Mouse (Mus musculus) liver, embryonic 13.5 days (tissue): Measurements from ENCODE around the gene Trappc6b. TPM values are rescaled to one million over a fixed set of nuclear protein-coding genes. Genes with fewer than 3 reads are reported as not detected.

Experiments
- ATAC-seq: fragments of 200-750 bp; cut with Nextera tagmentation; 2 replicates; pipeline ENCODE4 v1.8.0; 2017; ENCODE audit warnings: low read depth, mild to moderate bottlenecking, moderate number of reproducible peaks, moderate library complexity
- DNase-seq: peaks from one replicate; pipeline ENCODE4 v3.0.0; 2022
- H3K27ac ChIP-seq: fragments of 300-500 bp; sonication (generic); 2 replicates; pipeline ENCODE4 v1.5.1; 2015; ENCODE audit warnings: moderate library complexity, mild to moderate bottlenecking, inconsistent platforms
- H3K27me3 ChIP-seq: fragments of 300-500 bp; sonication (generic); 2 replicates; pipeline ENCODE4 v1.6.1; 2015; ENCODE audit warnings: mild to moderate bottlenecking, inconsistent platforms
- H3K36me3 ChIP-seq: fragments of 300-500 bp; sonication (generic); 2 replicates; pipeline ENCODE4 v1.6.1; 2015; ENCODE audit warnings: mild to moderate bottlenecking, inconsistent platforms
- H3K4me1 ChIP-seq: fragments of 300-500 bp; sonication (generic); replicated peaks from 2 replicates; pipeline ENCODE4 v1.6.1; 2015; ENCODE audit warnings: inconsistent platforms
- H3K4me2 ChIP-seq: fragments of 300-500 bp; sonication (generic); 2 replicates; pipeline ENCODE4 v1.6.1; 2015; ENCODE audit warnings: inconsistent platforms, mild to moderate bottlenecking, moderate library complexity
- H3K4me3 ChIP-seq: fragments of 300-500 bp; sonication (generic); replicated peaks from 2 replicates; pipeline ENCODE4 v1.5.1; 2015; ENCODE audit warnings: mild to moderate bottlenecking, inconsistent platforms
- H3K9ac ChIP-seq: fragments of 300-500 bp; sonication (generic); 2 replicates; pipeline ENCODE4 v1.6.1; 2015; ENCODE audit warnings: mild to moderate bottlenecking, inconsistent platforms
- H3K9me3 ChIP-seq: fragments of 300-500 bp; sonication (generic); replicated peaks from 2 replicates; pipeline ENCODE4 v1.6.1; 2016; ENCODE audit warnings: inconsistent platforms
- WGBS: fragments of 180-500 bp; shearing (Covaris S2); methylation state at CpG from one replicate; pipeline ENCODE4 v1.1.7; 2015; ENCODE audit not compliant: insufficient replicate concordance; 5-methylcytosine and 5-hydroxymethylcytosine counted together
- polyA plus RNA-seq: library from polyadenylated mRNA; unstranded; fragments of >200 nt; fragmentation: Nextera tagmentation; extraction: Ambion mirVana; gene quantifications from 2 replicates; pipeline ENCODE4 v1.2.1, GENCODE M21; 2015

Gene Trappc6b
- polyA plus RNA-seq, result 52.2 and 58.7 TPM in 2 replicates

- Histone ChIP-seq H3K27ac (peak within 1 kb of the TSS; percentile 91), H3K9me3 (no peaks in the 10 kb centered on the region), H3K4me3 (peak within 1 kb of the TSS; percentile 90), H3K27me3 (no peaks in the 10 kb centered on the region), H3K4me2 (peak within 1 kb of the TSS; percentile 75), H3K36me3 (peaks cover 34% of the 10 kb centered on the region), H3K4me1 (peaks cover 51% of the 10 kb centered on the region), H3K9ac (peak within 1 kb of the TSS; percentile 95)
- DNase-seq, result peak; percentile 67
- peak; percentile 95 for ATAC-seq
- WGBS, result 0% methylated on average over 49 of the region's 49 CpGs
Measured at GRCm38 (mm10) chr12:59060993-59061595, at the start of gene Trappc6b. Trappc6b (minus strand) TSS chr12:59061472.

- Histone ChIP-seq H3K4me2 (no peak overlapping the region), H3K27ac (no peak overlapping the region), H3K27me3 (no peaks in the 10 kb centered on the region), H3K4me1 (0 out of 2 replicates have a peak, but pooled peaks cover 5% of the 10 kb centered on the region), H3K36me3 (no peaks in the 10 kb centered on the region), H3K9me3 (no peaks in the 10 kb centered on the region), H3K9ac (no peak overlapping the region), H3K4me3 (no peak overlapping the region)
- ATAC-seq (no peak), DNase-seq (no peak)
- WGBS, result 63% methylated on average over 4 of the region's 4 CpGs
Measured at GRCm38 (mm10) chr12:59107926-59108325, 46.7 kb upstream of the Trappc6b start.

DNA sequence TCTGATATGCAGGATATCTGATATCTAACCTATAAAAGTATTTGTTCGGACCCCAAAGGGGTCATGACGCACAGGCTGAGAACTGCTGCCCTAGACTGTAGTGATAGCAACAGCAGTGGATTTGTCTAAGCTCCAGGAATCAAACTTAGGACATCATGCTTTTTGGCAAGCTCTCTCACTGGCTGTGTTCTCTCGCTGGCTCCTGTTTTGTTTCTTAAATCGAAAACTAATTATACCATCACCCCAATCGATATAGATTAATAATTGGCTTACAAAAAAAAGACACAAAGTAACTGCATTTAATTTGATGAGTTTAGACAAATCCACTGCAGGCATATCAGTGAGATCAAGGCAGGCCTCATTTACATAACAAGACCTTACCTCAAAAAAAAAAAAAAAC lies 45.2 kb upstream of the Trappc6b start:
- no peaks in the 10 kb centered on the region for H3K9me3 ChIP-seq
- 0 out of 2 replicates have a peak, but pooled peaks cover 5% of the 10 kb centered on the region for H3K4me1 ChIP-seq
- ATAC-seq, result no peak
- no peak overlapping the region for H3K4me3 ChIP-seq
- no peak overlapping the region for H3K4me2 ChIP-seq
- no peaks in the 10 kb centered on the region for H3K36me3 ChIP-seq
- H3K27me3 ChIP-seq, result no peaks in the 10 kb centered on the region
- H3K27ac ChIP-seq, result no peak overlapping the region
- WGBS, result 80% methylated on average over 5 of the region's 5 CpGs
- DNase-seq, result no peak
- H3K9ac ChIP-seq, result no peak overlapping the region

DNA sequence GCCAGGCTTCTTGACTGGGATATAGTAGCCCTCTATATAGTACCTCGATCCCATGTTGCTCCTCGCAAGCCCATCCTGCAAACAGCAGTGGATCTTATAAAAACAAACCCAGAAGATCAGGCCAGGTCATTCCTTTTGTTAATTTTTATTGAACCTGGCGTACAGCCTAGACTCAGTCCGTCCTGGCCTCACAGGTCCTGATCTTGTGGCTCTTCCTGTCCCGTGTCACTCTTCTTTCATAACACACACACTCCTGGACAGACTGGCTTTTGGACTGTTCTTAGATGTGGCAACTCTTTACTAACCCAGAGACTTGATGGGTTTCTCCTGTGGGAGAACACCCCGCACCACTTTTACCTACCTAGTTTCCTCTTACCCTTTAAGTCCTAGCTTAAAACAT lies 44.6 kb upstream of the Trappc6b start:
- DNase-seq, result no peak
- Histone ChIP-seq H3K4me3 (no peak overlapping the region), H3K36me3 (no peaks in the 10 kb centered on the region), H3K9me3 (no peaks in the 10 kb centered on the region), H3K9ac (no peak overlapping the region), H3K4me2 (no peak overlapping the region), H3K4me1 (0 out of 2 replicates have a peak, but pooled peaks cover 5% of the 10 kb centered on the region), H3K27ac (no peak overlapping the region; the same call in 1 of the 2 replicates), H3K27me3 (no peaks in the 10 kb centered on the region)
- peak; percentile 74 for ATAC-seq
- 66% methylated on average over 6 of the region's 6 CpGs for WGBS

DNA sequence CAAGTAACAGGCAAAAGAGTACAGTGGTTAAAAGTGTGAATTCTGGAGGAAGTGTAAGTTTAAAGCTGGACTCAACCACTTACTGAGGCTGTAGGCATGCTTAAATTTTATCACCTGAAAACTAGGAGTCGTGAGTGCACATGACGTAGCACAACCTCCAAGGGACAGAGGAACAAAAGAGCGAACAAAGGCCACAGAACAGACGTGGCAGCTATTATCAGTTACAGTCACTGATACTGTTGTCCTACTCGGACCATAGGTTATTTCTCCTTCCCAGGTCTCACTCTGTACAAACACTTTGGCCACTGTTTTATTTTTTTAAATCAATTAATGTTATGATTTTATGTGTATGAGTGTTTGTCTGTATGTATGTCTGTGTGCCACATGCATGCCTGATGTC lies 43.5 kb upstream of the Trappc6b start:
- Histone ChIP-seq H3K4me3 (no peak overlapping the region), H3K27me3 (no peaks in the 10 kb centered on the region), H3K36me3 (no peaks in the 10 kb centered on the region), H3K4me2 (no peak overlapping the region), H3K4me1 (0 out of 2 replicates have a peak, but pooled peaks cover 5% of the 10 kb centered on the region), H3K9ac (no peak overlapping the region), H3K9me3 (no peaks in the 10 kb centered on the region), H3K27ac (no peak overlapping the region)
- ATAC-seq, result no peak
- DNase-seq, result no peak
- 52% methylated on average over 5 of the region's 5 CpGs for WGBS

DNA sequence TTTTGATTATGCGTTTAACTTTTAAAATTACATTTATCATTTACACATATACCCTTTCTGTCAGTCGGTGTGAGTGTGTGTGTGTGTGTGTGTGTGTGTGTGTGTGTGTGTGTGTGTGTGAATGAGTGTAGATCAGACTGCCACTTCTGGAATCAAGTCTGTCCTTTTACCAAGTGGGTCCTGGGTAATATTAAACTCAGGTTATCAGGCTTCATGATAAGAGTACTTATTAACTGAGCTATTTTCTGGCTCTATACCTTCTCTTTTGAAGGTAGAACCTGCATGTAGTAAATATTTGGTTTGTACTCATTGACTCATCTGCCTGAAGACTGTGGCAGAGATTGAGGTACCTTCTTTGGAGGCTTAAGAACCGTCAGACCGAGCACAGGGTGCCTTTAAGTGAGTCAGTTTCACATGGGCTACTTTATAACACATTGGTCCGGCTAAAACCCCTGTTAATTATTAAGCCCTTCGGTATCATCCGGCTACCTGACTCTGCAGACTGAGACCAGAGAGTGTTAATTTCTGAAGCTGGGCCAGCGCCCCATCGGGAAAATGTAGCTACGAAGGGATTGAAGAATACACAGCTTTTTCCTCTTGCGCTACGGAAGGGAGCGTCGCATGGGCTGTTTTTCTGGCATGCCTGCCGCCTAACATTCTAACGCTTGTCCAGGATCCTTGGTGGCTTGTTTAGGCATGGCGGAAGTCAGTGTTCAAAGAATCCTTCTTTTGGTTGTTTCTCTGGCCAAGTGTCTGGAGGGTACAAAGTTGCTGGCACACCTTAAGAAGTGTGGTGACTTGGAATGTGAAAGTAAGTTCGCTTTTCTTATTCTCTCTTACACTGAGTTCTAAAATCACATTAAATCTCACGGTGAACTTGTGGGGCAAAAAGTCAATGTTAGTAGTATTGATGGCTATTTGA lies 34.1 kb upstream of the Trappc6b start, which contains the start of gene Mia2:
Gene Mia2 (plus strand): TSS at position 696 of the 922 bp plus-strand sequence.
- WGBS, result 68% methylated on average over 19 of the region's 19 CpGs
- Histone ChIP-seq H3K9ac (peak within 1 kb of the TSS; percentile 41; the same call in 1 of the 2 replicates), H3K9me3 (no peaks in the 10 kb centered on the region), H3K27ac (peak within 1 kb of the TSS; percentile 66), H3K27me3 (no peaks in the 10 kb centered on the region), H3K4me1 (no peaks in the 10 kb centered on the region), H3K4me3 (peak within 1 kb of the TSS; percentile 43), H3K4me2 (no peak within 1 kb of the TSS), H3K36me3 (no peaks in the 10 kb centered on the region)
- ATAC-seq (peak; percentile 60; the same call in 1 of the 2 replicates), DNase-seq (no peak)

DNA sequence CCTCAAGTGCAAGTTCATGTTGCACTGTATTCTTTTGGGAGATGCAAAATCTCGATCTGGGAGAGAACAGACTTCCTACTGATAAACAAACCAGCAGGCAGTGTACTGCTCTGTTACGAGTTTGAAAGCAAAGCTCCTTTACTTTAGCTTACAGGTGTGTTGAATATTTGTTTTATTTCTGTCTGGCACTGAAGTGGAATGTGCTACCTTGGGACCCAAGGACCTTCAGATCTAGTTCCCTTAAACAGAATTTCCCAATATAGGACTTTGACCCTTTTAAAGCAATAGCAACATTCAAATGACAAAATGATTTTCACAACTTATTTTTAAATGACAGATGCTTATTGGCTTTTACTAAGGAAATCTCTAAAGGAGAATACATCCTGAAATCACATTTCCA lies 32.3 kb upstream of the Trappc6b start:
- ATAC-seq (no peak), DNase-seq (no peak)
- no peak overlapping the region for H3K27ac ChIP-seq
- H3K36me3 ChIP-seq, result no peaks in the 10 kb centered on the region
- H3K9ac ChIP-seq, result no peak overlapping the region
- no peaks in the 10 kb centered on the region for H3K27me3 ChIP-seq
- H3K4me2 ChIP-seq, result no peak overlapping the region
- H3K9me3 ChIP-seq, result no peaks in the 10 kb centered on the region
- no peaks in the 10 kb centered on the region for H3K4me1 ChIP-seq
- 23% methylated on average over 2 of the region's 2 CpGs for WGBS
- no peak overlapping the region for H3K4me3 ChIP-seq

- 58% methylated on average over 5 of the region's 5 CpGs for WGBS
- H3K9me3 ChIP-seq, result no peaks in the 10 kb centered on the region
- no peak overlapping the region for H3K9ac ChIP-seq
- H3K4me3 ChIP-seq, result no peak overlapping the region
- no peak overlapping the region for H3K27ac ChIP-seq
- H3K27me3 ChIP-seq, result no peaks in the 10 kb centered on the region
- H3K4me2 ChIP-seq, result no peak overlapping the region
- H3K36me3 ChIP-seq, result no peaks in the 10 kb centered on the region
- H3K4me1 ChIP-seq, result no peaks in the 10 kb centered on the region
- no peak for DNase-seq
- no peak for ATAC-seq
Measured at GRCm38 (mm10) chr12:59086171-59086570, 24.9 kb upstream of the Trappc6b start.

- Histone ChIP-seq H3K36me3 (no peaks in the 10 kb centered on the region), H3K4me1 (no peaks in the 10 kb centered on the region), H3K9me3 (no peaks in the 10 kb centered on the region), H3K4me3 (no peak overlapping the region), H3K27ac (no peak overlapping the region), H3K4me2 (no peak overlapping the region), H3K27me3 (no peaks in the 10 kb centered on the region), H3K9ac (no peak overlapping the region)
- ATAC-seq (no peak), DNase-seq (no peak)
- WGBS, result 51% methylated on average over 5 of the region's 5 CpGs
Measured at GRCm38 (mm10) chr12:59084446-59084845, 23.2 kb upstream of the Trappc6b start.

- ATAC-seq (no peak), DNase-seq (no peak)
- Histone ChIP-seq H3K4me3 (no peak overlapping the region), H3K4me1 (no peaks in the 10 kb centered on the region), H3K27ac (no peak overlapping the region), H3K27me3 (no peaks in the 10 kb centered on the region), H3K9me3 (no peaks in the 10 kb centered on the region), H3K9ac (no peak overlapping the region), H3K36me3 (no peaks in the 10 kb centered on the region), H3K4me2 (no peak overlapping the region)
- WGBS, result 80% methylated on average over 4 of the region's 4 CpGs
Measured at GRCm38 (mm10) chr12:59080461-59080860, 19.2 kb upstream of the Trappc6b start.

DNA sequence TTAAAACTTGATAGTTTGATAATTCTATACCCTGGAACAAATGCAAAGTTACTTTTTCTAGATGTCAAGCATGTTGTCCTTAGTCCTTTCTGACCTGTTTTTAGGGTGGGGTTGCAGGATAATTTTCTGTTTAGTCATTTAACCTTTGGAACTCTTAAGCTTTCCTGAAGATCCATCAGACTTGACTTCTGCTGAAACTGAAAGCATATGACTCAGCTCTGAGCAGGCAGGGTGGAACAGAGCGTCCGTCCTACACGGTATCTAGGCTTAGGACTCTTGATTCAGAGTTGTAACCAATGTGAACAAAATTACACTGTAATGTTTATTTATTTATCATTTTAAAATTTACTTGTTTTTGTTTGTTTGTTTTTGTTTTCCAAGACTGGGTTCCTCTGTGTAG lies 16.6 kb upstream of the Trappc6b start:
- 86% methylated on average over 3 of the region's 3 CpGs for WGBS
- H3K36me3 ChIP-seq, result peaks cover 11% of the 10 kb centered on the region
- no peak for ATAC-seq

More for the DNA sequence above, 16.6 kb upstream of the Trappc6b start:
- H3K4me3 ChIP-seq, result no peak overlapping the region
- no peak overlapping the region for H3K27ac ChIP-seq
- no peak for DNase-seq
- H3K9ac ChIP-seq, result no peak overlapping the region
- H3K27me3 ChIP-seq, result no peaks in the 10 kb centered on the region
- H3K4me2 ChIP-seq, result no peak overlapping the region
- H3K4me1 ChIP-seq, result no peaks in the 10 kb centered on the region
- H3K9me3 ChIP-seq, result no peaks in the 10 kb centered on the region
